Mouse (Mus musculus): ENCODE measurements at regions not wholly inside any gene's neighbourhood (a gene's known extent, or its start where the extent isn't known, plus 50 kb on each side); places are given as distances from the start of the nearest gene placed in this dataset.

DNA sequence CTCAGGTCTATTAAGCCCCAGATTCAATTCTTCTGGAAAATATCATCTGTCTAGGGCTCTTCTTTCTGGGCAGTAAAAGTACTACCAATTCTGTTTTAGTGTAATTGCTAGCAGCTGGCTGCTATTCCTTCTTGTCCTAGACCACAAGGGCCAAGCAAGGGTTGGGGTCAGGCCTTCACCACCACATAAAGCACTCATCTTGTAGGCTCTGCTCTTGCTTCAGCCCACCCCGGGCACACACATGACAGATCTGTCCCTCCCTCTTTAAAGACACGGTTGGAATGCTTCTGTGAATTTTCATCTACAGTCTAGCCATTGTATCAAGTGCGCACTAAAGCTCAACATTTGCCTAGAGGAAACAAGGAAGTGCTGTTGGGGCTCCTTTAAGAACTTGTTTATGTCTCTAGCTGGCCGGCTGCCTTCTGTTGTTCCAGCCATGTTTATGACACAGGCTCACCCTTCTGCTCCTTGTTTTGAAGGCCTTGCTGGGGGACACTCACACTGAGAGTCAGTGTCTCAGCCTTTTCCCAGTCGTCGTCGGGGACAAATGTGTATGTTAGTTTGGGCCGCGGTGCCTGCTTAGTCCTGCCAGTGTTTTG, 63.8 kb upstream of the Teddm2 start:
- TF ChIP-seq CTCF (conservative IDR thresholded peaks at IDR 0.05; ENCODE audit: insufficient read depth, insufficient read length, low read depth, low read length) (no peak), POLR2A (IDR thresholded peaks at IDR 0.05; ENCODE audit: low read depth, low read length) (no peak)
